Mouse (Mus musculus): Measurements from ENCODE around the gene Ms4a3. TPM values are rescaled to one million over a fixed set of nuclear protein-coding genes. Genes with fewer than 3 reads are reported as not detected.

Gene Ms4a3
- total RNA-seq, 2 experiments from 2014 or later: not detected

DNA sequence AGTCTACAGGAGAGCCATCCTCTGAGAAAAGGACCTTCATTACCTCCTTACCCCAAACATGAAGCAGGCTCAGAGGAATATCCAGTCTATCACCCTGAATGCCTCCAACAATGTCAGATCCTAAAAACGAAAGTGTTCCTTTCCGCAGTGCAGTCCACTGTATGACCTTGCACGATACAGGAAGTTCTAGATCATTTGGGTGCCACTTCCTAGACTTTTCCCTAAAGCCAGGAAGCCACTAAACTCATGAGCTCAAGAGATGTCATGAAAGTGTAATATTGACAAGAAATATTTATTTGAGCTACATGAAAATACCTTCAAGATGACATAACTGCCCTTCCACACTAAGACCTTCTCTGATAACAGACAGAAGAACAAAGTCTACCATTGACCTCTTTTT lies 39.3 kb downstream of the Ms4a3 start:
- intact Hi-C loops (cut with DNase I): loop anchor here (5.0 kb wide), 1 partner anchor 239 kb away; no protein-coding TSS in a partner anchor
- no peak for DNase-seq (ENCODE audit: low spot score)

DNA sequence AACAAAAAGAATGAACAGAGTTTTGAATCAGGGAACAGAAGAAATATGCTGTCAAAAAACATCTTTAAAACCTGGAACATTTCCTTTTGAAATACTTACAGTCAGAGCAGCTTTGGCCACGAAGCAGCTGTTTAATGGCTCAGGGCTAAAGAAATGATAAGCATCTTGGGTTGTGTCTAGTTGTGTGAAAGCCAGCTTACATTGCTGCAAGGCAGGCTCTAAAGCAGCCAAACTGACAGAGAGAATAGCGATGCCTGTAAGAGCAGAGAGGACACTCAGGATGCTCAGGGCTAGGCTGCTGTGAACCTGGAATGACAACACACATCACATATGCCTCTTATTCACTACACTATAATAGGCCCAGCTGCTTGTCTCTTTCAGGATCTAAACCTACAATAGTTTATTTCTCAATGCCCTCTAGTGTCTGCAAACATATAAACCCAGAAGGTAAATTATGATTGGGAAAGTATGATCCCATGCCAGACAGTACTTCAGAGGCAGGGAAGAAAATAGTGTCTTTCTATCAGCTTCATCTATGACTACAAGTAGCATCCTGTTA lies 50.7 kb downstream of the Ms4a3 start:
- no peak for DNase-seq (ENCODE audit: low spot score)
- intact Hi-C loops (cut with DNase I): no loop called here

DNA sequence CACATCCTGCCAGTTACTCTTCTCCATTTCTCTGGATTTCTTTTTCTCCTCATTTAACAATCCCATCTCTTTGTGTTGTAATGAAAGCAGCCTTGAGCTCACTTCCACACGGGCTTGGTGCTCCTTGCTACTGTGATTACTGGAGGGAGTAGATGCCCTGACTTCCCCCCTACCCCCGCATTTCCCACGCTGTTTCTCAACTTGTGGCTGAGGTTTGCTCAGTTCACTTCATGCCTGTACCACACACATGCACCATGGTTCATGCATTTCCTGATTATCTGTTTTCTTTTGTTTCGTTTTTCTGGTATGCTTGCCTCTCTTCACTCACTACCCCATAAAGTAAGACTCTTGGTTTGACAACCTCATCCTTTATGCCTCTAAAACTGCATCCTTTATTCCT lies 51.4 kb downstream of the Ms4a3 start:
- DNase-seq (ENCODE audit: low spot score): no peak
- intact Hi-C loops (cut with DNase I): no loop called here

Other genes starting within 250 kb of the Ms4a3 start
- not detected for gene Ms4a4c, start 236.1 kb downstream of the Ms4a3 start, total RNA-seq (2021)
- gene Ms4a4b, start 197.3 kb downstream of the Ms4a3 start, total RNA-seq (2021): under 1 TPM; 0.36 to 0.56 TPM
- 10 to 100 TPM in 1 of 2 experiments, 1 to 10 TPM in 1; 8.9 to 10.1 TPM for gene Ms4a6c, start 171.5 kb downstream of the Ms4a3 start, total RNA-seq (2021)
- gene Gm8369, start 154.9 kb downstream of the Ms4a3 start, total RNA-seq (2021): not detected
- 1 to 10 TPM; 5.7 to 6.1 TPM for gene Ms4a6b, start 124.3 kb downstream of the Ms4a3 start, total RNA-seq (2021)
- gene Ms4a4d, start 104.0 kb downstream of the Ms4a3 start, total RNA-seq (2021): 10 to 100 TPM in 1 of 2 experiments, 1 to 10 TPM in 1; 5.6 to 10.3 TPM
- 1 to 10 TPM; 2.8 to 3.4 TPM for gene Ms4a6d, start 36.0 kb downstream of the Ms4a3 start, total RNA-seq (2021)
- gene Ms4a2, start 17.1 kb downstream of the Ms4a3 start, total RNA-seq (2021): under 1 TPM in 1 of 2 experiments, not detected in 1; 0.20 TPM
- not detected for gene Oosp2, start 19.7 kb upstream of the Ms4a3 start, total RNA-seq (2021)
- not detected for gene Oosp1, start 50.3 kb upstream of the Ms4a3 start, total RNA-seq (2021)
- not detected for gene Oosp3, start 56.2 kb upstream of the Ms4a3 start, total RNA-seq (2021)
- not detected for gene Gif, start 106.7 kb upstream of the Ms4a3 start, total RNA-seq (2021)
- 100 to 1,000 TPM; 103 to 108 TPM for gene Mrpl16, start 129.5 kb upstream of the Ms4a3 start, total RNA-seq (2021)
- 1 to 10 TPM; 3.1 to 4.1 TPM for gene Stx3, start 178.6 kb upstream of the Ms4a3 start, total RNA-seq (2021)
- gene Olfr1417, start 198.4 kb upstream of the Ms4a3 start, total RNA-seq (2021): not detected
- gene Olfr1418, start 220.2 kb upstream of the Ms4a3 start, total RNA-seq (2021): not detected
- gene Olfr1419, start 234.3 kb upstream of the Ms4a3 start, total RNA-seq (2021): not detected
- gene Olfr1420, start 245.7 kb upstream of the Ms4a3 start, total RNA-seq (2021): not detected

Measured in heart, postnatal 25 days (tissue).